Mouse (Mus musculus) MEL (cell line): ENCODE measurements around the gene Macrod2.

Source experiments
- CTCF ChIP-seq, 3 experiments: IDR thresholded peaks in 2 of 3; conservative IDR thresholded peaks in 1 of 3; 2 replicates each; pipeline ENCODE4 v1.5.1; 2011 to 2012; ENCODE audit warnings: low read length in 3 of 3, low read depth in 2 of 3, mild to moderate bottlenecking in 2 of 3, improper control_type of control experiment in 1 of 3, inconsistent platforms in 1 of 3, mixed read lengths in 1 of 3, moderate library complexity in 1 of 3; ENCODE audit not compliant: control insufficient read depth in 1 of 3, insufficient read depth in 1 of 3, poor library complexity in 1 of 3, severe bottlenecking in 1 of 3
- EP300 ChIP-seq, 2 experiments: IDR thresholded peaks; 2 replicates each; pipeline ENCODE4 v1.6.1; 2011; ENCODE audit warnings: improper control_type of control experiment in 2 of 2, low read length in 2 of 2, low read depth in 1 of 2, mild to moderate bottlenecking in 1 of 2
- NELFE ChIP-seq: IDR thresholded peaks from 2 replicates; pipeline ENCODE4 v1.6.1; 2011; ENCODE audit warnings: low read depth, low read length, improper control_type of control experiment
- USF1 ChIP-seq: IDR thresholded peaks from 2 replicates; pipeline ENCODE4 v1.6.1; 2014; ENCODE audit warnings: low read depth, mild to moderate bottlenecking, inconsistent platforms, low read length, improper control_type of control experiment, moderate library complexity

- TF ChIP-seq CTCF (IDR thresholded peaks at IDR 0.05 in 2 of 3, conservative IDR thresholded peaks at IDR 0.05 in 1 of 3; ENCODE audit: control insufficient read depth in 1 of 3, insufficient read depth in 1 of 3, low read depth in 2 of 3, low read length in 3 of 3, poor library complexity in 1 of 3, severe bottlenecking in 1 of 3), result no peak
- no peak for TF ChIP-seq NELFE
- TF ChIP-seq USF1, result no peak
- no peak for TF ChIP-seq EP300 (IDR thresholded peaks at IDR 0.05; ENCODE audit: low read depth in 1 of 2, low read length in 2 of 2)
These were observed 1791.8 kb downstream of the Macrod2 start for GRCm38 (mm10) chr2:142186922-142187321.
